Mouse (Mus musculus) cerebellum, adult 2 months (tissue): ENCODE data around the gene Syne3.

ENCODE experiments used
- CTCF ChIP-seq: fragments of 200-500 bp; IDR thresholded peaks from 2 replicates; pipeline ENCODE4 v1.5.1; 2011; ENCODE audit warnings: low read depth, mild to moderate bottlenecking, control low read depth, low read length, moderate library complexity, borderline replicate concordance; ENCODE audit not compliant: insufficient read depth
- POLR2A ChIP-seq: fragments of 200-500 bp; IDR thresholded peaks from 2 replicates; pipeline ENCODE4 v1.6.1; 2011; ENCODE audit warnings: low read length, control low read depth, borderline replicate concordance; ENCODE audit not compliant: insufficient read depth

GRCm38 (mm10) chr12:104902392-104903053 lies 107.1 kb downstream of the Syne3 start:
- TF ChIP-seq CTCF (no peak), POLR2A (no peak)
